1 mouse cellular context compared by ENCODE assay signal in genomic region chr9:64178610-64178973, GRCm38 (mm10).
TF ChIP-seq lines count a peak whose summit lies in the region.

No protein-coding gene starts in this region.

TF ChIP-seq in MEL, 35 proteins besides CTCF, POLR2A, EP300 and RAD21 (continued from another document):
- no peak for TF ChIP-seq E2F4 (IDR thresholded peaks at IDR 0.05; ENCODE audit: borderline replicate concordance, low read depth, low read length)
- no peak for TF ChIP-seq MAZ (IDR thresholded peaks at IDR 0.05; ENCODE audit: low read depth, low read length)
- no peak for TF ChIP-seq ZKSCAN1 (IDR thresholded peaks at IDR 0.05; ENCODE audit: low read depth, low read length)
- 0 out of 2 replicates have a peak, but pooled peaks have one; percentile 8 for TF ChIP-seq RCOR1 (IDR thresholded peaks at IDR 0.05; ENCODE audit: low read depth, low read length)
- TF ChIP-seq TBP (IDR thresholded peaks at IDR 0.05; ENCODE audit: low read depth, low read length) = no peak
TF ChIP-seq in MEL: peak in this region for 4.
